Mouse (Mus musculus) MEL (cell line): ENCODE data around the gene Bmpr2.
"Not testable (repeated sequence)": the region's sequence is repeated elsewhere in the genome, so short reads cannot be mapped to it uniquely, and the experiment has no call there.

Experiments used
- CTCF ChIP-seq, 3 experiments: IDR thresholded peaks in 2 of 3; conservative IDR thresholded peaks in 1 of 3; 2 replicates each; pipeline ENCODE4 v1.5.1; 2011 to 2012; ENCODE audit warnings: low read length in 3 of 3, low read depth in 2 of 3, mild to moderate bottlenecking in 2 of 3, improper control_type of control experiment in 1 of 3, inconsistent platforms in 1 of 3, mixed read lengths in 1 of 3, moderate library complexity in 1 of 3; ENCODE audit not compliant: control insufficient read depth in 1 of 3, insufficient read depth in 1 of 3, poor library complexity in 1 of 3, severe bottlenecking in 1 of 3
- GATA1 ChIP-seq: IDR thresholded peaks from 2 replicates; pipeline ENCODE4 v1.6.1; 2011; ENCODE audit warnings: low read depth, low read length, improper control_type of control experiment
- HCFC1 ChIP-seq: IDR thresholded peaks from 2 replicates; pipeline ENCODE4 v1.6.1; 2012; ENCODE audit warnings: low read depth, mild to moderate bottlenecking, inconsistent platforms, low read length, improper control_type of control experiment, moderate library complexity
- MXI1 ChIP-seq: IDR thresholded peaks from 2 replicates; pipeline ENCODE4 v1.6.1; 2011; ENCODE audit warnings: mild to moderate bottlenecking, low read depth, low read length, improper control_type of control experiment
- NRF1 ChIP-seq: IDR thresholded peaks from 2 replicates; pipeline ENCODE4 v1.6.1; 2014; ENCODE audit warnings: low read depth, mild to moderate bottlenecking, inconsistent platforms, low read length, improper control_type of control experiment, moderate library complexity; ENCODE audit not compliant: poor library complexity, insufficient read depth, severe bottlenecking
- POLR2A ChIP-seq, 2 experiments: IDR thresholded peaks; 2 replicates each; pipeline ENCODE4 v1.6.1; 2011 to 2012; ENCODE audit warnings: low read length in 2 of 2, mild to moderate bottlenecking in 2 of 2, control low read depth in 1 of 2, improper control_type of control experiment in 1 of 2, low read depth in 1 of 2, moderate library complexity in 1 of 2; ENCODE audit not compliant: control insufficient read depth in 1 of 2, insufficient read depth in 1 of 2, poor library complexity in 1 of 2
- TAL1 ChIP-seq: IDR thresholded peaks from 2 replicates; pipeline ENCODE4 v1.6.1; 2012; ENCODE audit warnings: mild to moderate bottlenecking, inconsistent platforms, low read length, moderate library complexity, mixed read lengths
- ZKSCAN1 ChIP-seq: IDR thresholded peaks from 2 replicates; pipeline ENCODE4 v1.6.1; 2012; ENCODE audit warnings: low read depth, mild to moderate bottlenecking, inconsistent platforms, low read length, improper control_type of control experiment, moderate library complexity

- not testable (repeated sequence) for TF ChIP-seq POLR2A (IDR thresholded peaks at IDR 0.05; ENCODE audit: control insufficient read depth in 1 of 2, insufficient read depth in 1 of 2, low read depth in 1 of 2, low read length in 2 of 2, poor library complexity in 1 of 2); ZKSCAN1; NRF1; GATA1; MXI1; TAL1; HCFC1
- TF ChIP-seq CTCF (IDR thresholded peaks at IDR 0.05 in 2 of 3, conservative IDR thresholded peaks at IDR 0.05 in 1 of 3; ENCODE audit: control insufficient read depth in 1 of 3, insufficient read depth in 1 of 3, low read depth in 2 of 3, low read length in 3 of 3, poor library complexity in 1 of 3, severe bottlenecking in 1 of 3): peak in 2 of 3 experiments; percentile 42 to 45; a peak in 4 of 6 replicates
Measured at GRCm38 (mm10) chr1:59749724-59750123, 13.5 kb upstream of the Bmpr2 start.
